Mouse (Mus musculus): Measurements from ENCODE around the gene Zfp473.
"Not testable (repeated sequence)": the region's sequence is repeated elsewhere in the genome, so short reads cannot be mapped to it uniquely, and the experiment has no call there.

Zfp473 gene

GRCm38 (mm10) chr7:44750950-44751349 is at the start of gene Zfp473:
Zfp473 (minus strand) TSS chr7:44751050.
- not testable (repeated sequence) for H3K27me3 ChIP-seq (ENCODE audit: insufficient read depth, low read length); H3K4me3 ChIP-seq (replicated peaks; ENCODE audit: low read length); H3K9me3 ChIP-seq (ENCODE audit: low read length)
- Histone ChIP-seq H3K4me1 (replicated peaks; ENCODE audit: low read depth, low read length) (peaks cover 39% of the 10 kb centered on the region), H3K36me3 (ENCODE audit: insufficient read depth, low read length) (peaks cover 47% of the 10 kb centered on the region)

GRCm38 (mm10) chr7:44792781-44793180 is 41.9 kb upstream of the Zfp473 start:
- Histone ChIP-seq H3K27me3 (ENCODE audit: insufficient read depth, low read length) (no peaks in the 10 kb centered on the region), H3K36me3 (ENCODE audit: insufficient read depth, low read length) (no peaks in the 10 kb centered on the region), H3K4me3 (replicated peaks; ENCODE audit: low read length) (no peak overlapping the region), H3K9me3 (ENCODE audit: low read length) (peaks cover 35% of the 10 kb centered on the region), H3K4me1 (replicated peaks; ENCODE audit: low read depth, low read length) (no peaks in the 10 kb centered on the region)
- TF ChIP-seq NANOG (IDR thresholded peaks at IDR 0.05; ENCODE audit: borderline replicate concordance, low read length) (no peak), POU5F1 (IDR thresholded peaks at IDR 0.05; ENCODE audit: borderline replicate concordance, low read length) (no peak), CTCF (conservative IDR thresholded peaks at IDR 0.05; ENCODE audit: low read length) (no peak)

GRCm38 (mm10) chr7:44790066-44790465 is 39.2 kb upstream of the Zfp473 start:
- no peaks in the 10 kb centered on the region for H3K36me3 ChIP-seq (ENCODE audit: insufficient read depth, low read length)
- TF ChIP-seq POU5F1 (IDR thresholded peaks at IDR 0.05; ENCODE audit: borderline replicate concordance, low read length), result no peak
- TF ChIP-seq CTCF (conservative IDR thresholded peaks at IDR 0.05; ENCODE audit: low read length), result no peak
- no peak for TF ChIP-seq NANOG (IDR thresholded peaks at IDR 0.05; ENCODE audit: borderline replicate concordance, low read length)
- H3K4me1 ChIP-seq (replicated peaks; ENCODE audit: low read depth, low read length), result no peaks in the 10 kb centered on the region
- peaks cover 27% of the 10 kb centered on the region for H3K9me3 ChIP-seq (ENCODE audit: low read length)
- H3K27me3 ChIP-seq (ENCODE audit: insufficient read depth, low read length), result no peaks in the 10 kb centered on the region
- no peak overlapping the region for H3K4me3 ChIP-seq (replicated peaks; ENCODE audit: low read length)

GRCm38 (mm10) chr7:44789531-44789930 is 38.7 kb upstream of the Zfp473 start:
- TF ChIP-seq POU5F1 (IDR thresholded peaks at IDR 0.05; ENCODE audit: borderline replicate concordance, low read length) (no peak), CTCF (conservative IDR thresholded peaks at IDR 0.05; ENCODE audit: low read length) (no peak), NANOG (IDR thresholded peaks at IDR 0.05; ENCODE audit: borderline replicate concordance, low read length) (no peak)
- Histone ChIP-seq H3K4me1 (replicated peaks; ENCODE audit: low read depth, low read length) (no peaks in the 10 kb centered on the region), H3K4me3 (replicated peaks; ENCODE audit: low read length) (no peak overlapping the region), H3K9me3 (ENCODE audit: low read length) (peaks cover 23% of the 10 kb centered on the region), H3K27me3 (ENCODE audit: insufficient read depth, low read length) (no peaks in the 10 kb centered on the region), H3K36me3 (ENCODE audit: insufficient read depth, low read length) (no peaks in the 10 kb centered on the region)

- Histone ChIP-seq H3K9me3 (ENCODE audit: low read length) (no peaks in the 10 kb centered on the region), H3K4me3 (replicated peaks; ENCODE audit: low read length) (no peak overlapping the region)
- TF ChIP-seq POU5F1 (IDR thresholded peaks at IDR 0.05; ENCODE audit: borderline replicate concordance, low read length) (no peak), NANOG (IDR thresholded peaks at IDR 0.05; ENCODE audit: borderline replicate concordance, low read length) (no peak), CTCF (conservative IDR thresholded peaks at IDR 0.05; ENCODE audit: low read length) (no peak)
These were observed 29.3 kb upstream of the Zfp473 start for GRCm38 (mm10) chr7:44780101-44780500.

GRCm38 (mm10) chr7:44776849-44777498 is 26.1 kb upstream of the Zfp473 start:
- TF ChIP-seq POU5F1 (IDR thresholded peaks at IDR 0.05; ENCODE audit: borderline replicate concordance, low read length) (no peak), NANOG (IDR thresholded peaks at IDR 0.05; ENCODE audit: borderline replicate concordance, low read length) (no peak), CTCF (conservative IDR thresholded peaks at IDR 0.05; ENCODE audit: low read length) (no peak)
- Histone ChIP-seq H3K27me3 (ENCODE audit: insufficient read depth, low read length) (no peaks in the 10 kb centered on the region), H3K36me3 (ENCODE audit: insufficient read depth, low read length) (peaks cover 58% of the 10 kb centered on the region), H3K4me1 (replicated peaks; ENCODE audit: low read depth, low read length) (no peaks in the 10 kb centered on the region; the same call in 1 of the 2 replicates), H3K9me3 (ENCODE audit: low read length) (no peaks in the 10 kb centered on the region), H3K4me3 (replicated peaks; ENCODE audit: low read length) (no peak overlapping the region)

More at GRCm38 (mm10) chr7:44780101-44780500, 29.3 kb upstream of the Zfp473 start:
- no peaks in the 10 kb centered on the region for H3K27me3 ChIP-seq (ENCODE audit: insufficient read depth, low read length)
- H3K4me1 ChIP-seq (replicated peaks; ENCODE audit: low read depth, low read length), result no peaks in the 10 kb centered on the region; the same call in 1 of the 2 replicates
- H3K36me3 ChIP-seq (ENCODE audit: insufficient read depth, low read length), result peaks cover 37% of the 10 kb centered on the region

- H3K9me3 ChIP-seq (ENCODE audit: low read length), result no peaks in the 10 kb centered on the region
These were observed 21.8 kb upstream of the Zfp473 start for GRCm38 (mm10) chr7:44772591-44773204.

GRCm38 (mm10) chr7:44770046-44770578 is 19.3 kb upstream of the Zfp473 start:
- Histone ChIP-seq H3K36me3 (ENCODE audit: insufficient read depth, low read length) (peaks cover 88% of the 10 kb centered on the region), H3K9me3 (ENCODE audit: low read length) (no peaks in the 10 kb centered on the region), H3K27me3 (ENCODE audit: insufficient read depth, low read length) (no peaks in the 10 kb centered on the region), H3K4me3 (replicated peaks; ENCODE audit: low read length) (no peak overlapping the region), H3K4me1 (replicated peaks; ENCODE audit: low read depth, low read length) (peaks cover 18% of the 10 kb centered on the region)
- TF ChIP-seq POU5F1 (IDR thresholded peaks at IDR 0.05; ENCODE audit: borderline replicate concordance, low read length) (no peak), NANOG (IDR thresholded peaks at IDR 0.05; ENCODE audit: borderline replicate concordance, low read length) (no peak), CTCF (conservative IDR thresholded peaks at IDR 0.05; ENCODE audit: low read length) (no peak)

More at GRCm38 (mm10) chr7:44772591-44773204, 21.8 kb upstream of the Zfp473 start:
- Histone ChIP-seq H3K4me3 (replicated peaks; ENCODE audit: low read length) (no peak overlapping the region), H3K4me1 (replicated peaks; ENCODE audit: low read depth, low read length) (peaks cover 12% of the 10 kb centered on the region), H3K27me3 (ENCODE audit: insufficient read depth, low read length) (no peaks in the 10 kb centered on the region), H3K36me3 (ENCODE audit: insufficient read depth, low read length) (peaks cover 86% of the 10 kb centered on the region)
- TF ChIP-seq CTCF (conservative IDR thresholded peaks at IDR 0.05; ENCODE audit: low read length) (no peak), POU5F1 (IDR thresholded peaks at IDR 0.05; ENCODE audit: borderline replicate concordance, low read length) (no peak), NANOG (IDR thresholded peaks at IDR 0.05; ENCODE audit: borderline replicate concordance, low read length) (no peak)

Measured in E14TG2a.4 (cell line).